Mouse (Mus musculus) hindbrain, embryonic 15.5 days (tissue): Measurements from ENCODE around the gene Il25. TPM values are rescaled to one million over a fixed set of nuclear protein-coding genes. Genes with fewer than 3 reads are reported as not detected.

Experiments
- ATAC-seq: fragments of 200-750 bp; cut with Nextera tagmentation; 2 replicates; pipeline ENCODE4 v1.8.0; 2017; ENCODE audit warnings: low read depth, moderate number of reproducible peaks, moderate TSS enrichment; ENCODE audit not compliant: low FRiP score
- H3K27ac ChIP-seq: fragments of 300-500 bp; sonication (generic); replicated peaks from 2 replicates; pipeline ENCODE4 v1.5.1; 2015; ENCODE audit warnings: mild to moderate bottlenecking, inconsistent platforms
- H3K27me3 ChIP-seq: fragments of 300-500 bp; sonication (generic); 2 replicates; pipeline ENCODE4 v1.6.1; 2015; ENCODE audit warnings: control low read depth, inconsistent platforms
- H3K36me3 ChIP-seq: fragments of 300-500 bp; sonication (generic); 2 replicates; pipeline ENCODE4 v1.6.1; 2015; ENCODE audit warnings: control low read depth, inconsistent platforms
- H3K4me1 ChIP-seq: fragments of 300-500 bp; sonication (generic); replicated peaks from 2 replicates; pipeline ENCODE4 v1.6.1; 2015; ENCODE audit warnings: control low read depth, inconsistent platforms
- H3K4me2 ChIP-seq: fragments of 300-500 bp; sonication (generic); 2 replicates; pipeline ENCODE4 v1.6.1; 2015; ENCODE audit warnings: moderate library complexity, mild to moderate bottlenecking, inconsistent platforms
- H3K4me3 ChIP-seq: fragments of 300-500 bp; sonication (generic); 2 replicates; pipeline ENCODE4 v1.5.1; 2015; ENCODE audit warnings: mild to moderate bottlenecking, inconsistent platforms
- H3K9ac ChIP-seq: fragments of 300-500 bp; sonication (generic); 2 replicates; pipeline ENCODE4 v1.6.1; 2015; ENCODE audit warnings: inconsistent platforms
- H3K9me3 ChIP-seq: fragments of 300-500 bp; sonication (generic); 2 replicates; pipeline ENCODE4 v1.6.1; 2016; ENCODE audit warnings: control low read depth, inconsistent platforms
- WGBS: fragments of 180-500 bp; shearing (Covaris S2); methylation state at CpG from one replicate; pipeline ENCODE4 v1.1.7; 2015; 5-methylcytosine and 5-hydroxymethylcytosine counted together
- polyA plus RNA-seq: library from polyadenylated mRNA; unstranded; fragments of >200 nt; fragmentation: Nextera tagmentation; extraction: Ambion mirVana; gene quantifications from 2 replicates; pipeline ENCODE4 v1.2.1, GENCODE M21; 2015

The Il25 gene
- polyA plus RNA-seq, 1 experiment from 2014 or later = 0.70 TPM

GRCm38 (mm10) chr14:54908682-54909081, 23.8 kb upstream of the Il25 start:
- Histone ChIP-seq H3K9ac (no peak overlapping the region), H3K9me3 (no peaks in the 10 kb centered on the region), H3K4me3 (no peak overlapping the region), H3K4me2 (no peak overlapping the region), H3K27ac (no peak overlapping the region), H3K27me3 (no peaks in the 10 kb centered on the region), H3K4me1 (peaks cover 43% of the 10 kb centered on the region), H3K36me3 (peaks cover 42% of the 10 kb centered on the region)
- 87% methylated on average over 7 of the region's 7 CpGs for WGBS
- ATAC-seq = no peak

- Histone ChIP-seq H3K9ac (peak overlapping the region; percentile 98), H3K4me3 (peak overlapping the region; percentile 93), H3K4me1 (peaks cover 45% of the 10 kb centered on the region), H3K27ac (peak overlapping the region; percentile 96), H3K36me3 (peaks cover 19% of the 10 kb centered on the region), H3K9me3 (no peaks in the 10 kb centered on the region), H3K4me2 (peak overlapping the region; percentile 89), H3K27me3 (no peaks in the 10 kb centered on the region)
- 1% methylated on average over 62 of the region's 69 CpGs for WGBS
- ATAC-seq = peak; percentile 62
These were observed 20.2 kb upstream of the Il25 start for GRCm38 (mm10) chr14:54912109-54912850.

- Histone ChIP-seq H3K36me3 (peaks cover 13% of the 10 kb centered on the region), H3K9ac (peak within 1 kb of the TSS; percentile 98), H3K4me1 (peaks cover 45% of the 10 kb centered on the region), H3K27ac (peak within 1 kb of the TSS; percentile 96), H3K4me2 (peak within 1 kb of the TSS; percentile 89), H3K27me3 (no peaks in the 10 kb centered on the region), H3K4me3 (peak within 1 kb of the TSS; percentile 93), H3K9me3 (no peaks in the 10 kb centered on the region)
- peak; percentile 95 for ATAC-seq
- WGBS = 0% methylated on average over 28 of the region's 28 CpGs
These were observed 19.6 kb upstream of the Il25 start, which contains the start of gene Slc22a17 for GRCm38 (mm10) chr14:54912886-54913285. TSS of gene Slc22a17 (minus strand) at chr14:54913132.

GRCm38 (mm10) chr14:54913343-54913742, 19.2 kb upstream of the Il25 start:
- H3K4me3 ChIP-seq = peak overlapping the region; percentile 93
- H3K27ac ChIP-seq = peak overlapping the region; percentile 96
- peaks cover 10% of the 10 kb centered on the region for H3K36me3 ChIP-seq
- H3K9ac ChIP-seq = peak overlapping the region; percentile 98
- ATAC-seq = no peak; the same call in 1 of the 2 replicates
- H3K4me1 ChIP-seq = peaks cover 40% of the 10 kb centered on the region
- no peaks in the 10 kb centered on the region for H3K27me3 ChIP-seq
- no peaks in the 10 kb centered on the region for H3K9me3 ChIP-seq
- H3K4me2 ChIP-seq = peak overlapping the region; percentile 89
- whole genome bisulfite sequencing = 9% methylated on average over 10 of the region's 10 CpGs

GRCm38 (mm10) chr14:54920076-54920685, 12.3 kb upstream of the Il25 start:
- H3K9ac ChIP-seq = no peak overlapping the region
- H3K36me3 ChIP-seq = peaks cover 12% of the 10 kb centered on the region
- no peak overlapping the region for H3K27ac ChIP-seq
- peaks cover 14% of the 10 kb centered on the region for H3K4me1 ChIP-seq
- H3K27me3 ChIP-seq = no peaks in the 10 kb centered on the region
- no peak overlapping the region for H3K4me2 ChIP-seq
- no peak overlapping the region for H3K4me3 ChIP-seq
- ATAC-seq = no peak
- no peaks in the 10 kb centered on the region for H3K9me3 ChIP-seq
- WGBS = 91% methylated on average over 16 of the region's 16 CpGs

GRCm38 (mm10) chr14:54924641-54925348, 7.7 kb upstream of the Il25 start:
- Histone ChIP-seq H3K9me3 (no peaks in the 10 kb centered on the region), H3K27me3 (no peaks in the 10 kb centered on the region), H3K36me3 (peaks cover 9% of the 10 kb centered on the region), H3K4me1 (peaks cover 37% of the 10 kb centered on the region), H3K4me3 (peak overlapping the region; percentile 58), H3K9ac (0 out of 2 replicates have a peak overlapping the region, but pooled peaks have one; percentile 74), H3K27ac (peak overlapping the region; percentile 89), H3K4me2 (peak overlapping the region; percentile 96)
- peak; percentile 27; the same call in 1 of the 2 replicates for ATAC-seq
- 18% methylated on average over 7 of the region's 7 CpGs for WGBS

- peak within 1 kb of the TSS; percentile 96 for H3K4me2 ChIP-seq
- peaks cover 5% of the 10 kb centered on the region for H3K36me3 ChIP-seq
- WGBS = 2% methylated on average over 53 of the region's 57 CpGs
- H3K9ac ChIP-seq = peak within 1 kb of the TSS; percentile 74
- H3K4me1 ChIP-seq = peaks cover 41% of the 10 kb centered on the region
- H3K4me3 ChIP-seq = peak within 1 kb of the TSS; percentile 58
- no peaks in the 10 kb centered on the region for H3K9me3 ChIP-seq
- peak; percentile 73 for ATAC-seq
- peak within 1 kb of the TSS; percentile 89 for H3K27ac ChIP-seq
- no peaks in the 10 kb centered on the region for H3K27me3 ChIP-seq
These were observed 6.8 kb upstream of the Il25 start, which contains the start of gene Efs for GRCm38 (mm10) chr14:54925349-54926342. TSS of gene Efs (minus strand) at chr14:54926126.

- peak overlapping the region; percentile 96 for H3K4me2 ChIP-seq
- peak; percentile 61 for ATAC-seq
- WGBS = under 1% methylated on average over 52 of the region's 58 CpGs
- peak overlapping the region; percentile 58 for H3K4me3 ChIP-seq
- peak overlapping the region; percentile 74 for H3K9ac ChIP-seq
- H3K27ac ChIP-seq = peak overlapping the region; percentile 89
- peaks cover 43% of the 10 kb centered on the region for H3K4me1 ChIP-seq
- H3K9me3 ChIP-seq = no peaks in the 10 kb centered on the region
- no peaks in the 10 kb centered on the region for H3K27me3 ChIP-seq
- H3K36me3 ChIP-seq = no peaks in the 10 kb centered on the region
These were observed 5.9 kb upstream of the Il25 start for GRCm38 (mm10) chr14:54926401-54927158.

- Histone ChIP-seq H3K4me3 (peak overlapping the region; percentile 58; the same call in 1 of the 2 replicates), H3K27ac (peak overlapping the region; percentile 89), H3K36me3 (no peaks in the 10 kb centered on the region), H3K4me1 (peaks cover 43% of the 10 kb centered on the region), H3K9ac (no peak overlapping the region), H3K27me3 (no peaks in the 10 kb centered on the region), H3K4me2 (peak overlapping the region; percentile 96), H3K9me3 (no peaks in the 10 kb centered on the region)
- whole genome bisulfite sequencing = 23% methylated on average over 7 of the region's 7 CpGs
- ATAC-seq = no peak
These were observed 5.2 kb upstream of the Il25 start for GRCm38 (mm10) chr14:54927296-54927695.

GRCm38 (mm10) chr14:54929801-54930200, 2.7 kb upstream of the Il25 start:
- WGBS = 70% methylated on average over 5 of the region's 5 CpGs
- Histone ChIP-seq H3K4me1 (peaks cover 39% of the 10 kb centered on the region), H3K27me3 (no peaks in the 10 kb centered on the region), H3K4me3 (no peak overlapping the region), H3K36me3 (no peaks in the 10 kb centered on the region), H3K4me2 (no peak overlapping the region), H3K9ac (no peak overlapping the region), H3K27ac (no peak overlapping the region), H3K9me3 (no peaks in the 10 kb centered on the region)
- no peak for ATAC-seq
